Mouse (Mus musculus): ENCODE data around the gene Myl4. TPM values are rescaled to one million over a fixed set of nuclear protein-coding genes. Genes with fewer than 3 reads are reported as not detected.
A peak's percentile ranks its signal among the peaks of the same experiment; 100 is the strongest.

The Myl4 gene
- polyA plus RNA-seq, 1 experiment from 2014 or later = 7.1 TPM

- H3K4me1 ChIP-seq (replicated peaks; ENCODE audit: control insufficient read depth, insufficient read depth, low read length) = no peaks in the 10 kb centered on the region
- no peak for TF ChIP-seq CTCF (IDR thresholded peaks at IDR 0.05; ENCODE audit: low read depth)
- H3K9me3 ChIP-seq (ENCODE audit: control insufficient read depth) = no peaks in the 10 kb centered on the region
- H3K9ac ChIP-seq (ENCODE audit: low read depth, low read length) = no peak overlapping the region
- no peaks in the 10 kb centered on the region for H3K27me3 ChIP-seq (replicated peaks; ENCODE audit: control insufficient read depth, insufficient read depth, low read length)
- no peak overlapping the region for H3K4me2 ChIP-seq (replicated peaks; ENCODE audit: low read depth)
- H3K27ac ChIP-seq (ENCODE audit: low read depth, low read length) = no peak overlapping the region
- WGBS = 65% methylated on average over 1 of the region's 1 CpGs
- no peak overlapping the region for H3K4me3 ChIP-seq (ENCODE audit: low read depth, low read length)
- H3K36me3 ChIP-seq (ENCODE audit: control insufficient read depth, insufficient read depth) = no peaks in the 10 kb centered on the region
- ATAC-seq = no peak
Measured at GRCm38 (mm10) chr11:104589570-104589969, 39.1 kb downstream of the Myl4 start.

DNA sequence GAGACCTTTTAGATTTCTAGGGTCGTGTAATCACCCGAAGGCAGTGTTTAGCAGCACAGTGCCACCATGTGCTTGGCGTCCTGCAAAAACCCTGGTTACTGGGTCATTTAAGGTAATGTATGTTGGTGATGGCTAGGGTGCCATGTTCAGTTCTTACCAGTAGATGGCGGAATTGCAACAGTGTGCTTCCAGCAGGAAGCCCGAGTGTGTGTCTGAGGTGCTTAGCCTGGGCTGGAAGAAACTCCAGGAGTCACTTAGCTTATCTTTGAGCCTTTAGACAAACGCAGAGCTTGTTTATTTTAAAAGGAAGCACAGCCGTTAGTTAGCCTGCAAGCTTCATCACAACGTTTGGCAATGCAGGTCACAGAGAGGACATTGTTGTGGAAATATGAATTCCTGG, 39.7 kb downstream of the Myl4 start:
- ATAC-seq = peak; percentile 65; the same call in 1 of the 2 replicates
- no peaks in the 10 kb centered on the region for H3K9me3 ChIP-seq (ENCODE audit: control insufficient read depth)
- H3K4me3 ChIP-seq (ENCODE audit: low read depth, low read length) = no peak overlapping the region
- H3K4me1 ChIP-seq (replicated peaks; ENCODE audit: control insufficient read depth, insufficient read depth, low read length) = no peaks in the 10 kb centered on the region
- H3K9ac ChIP-seq (ENCODE audit: low read depth, low read length) = no peak overlapping the region
- no peaks in the 10 kb centered on the region for H3K36me3 ChIP-seq (ENCODE audit: control insufficient read depth, insufficient read depth)
- H3K27me3 ChIP-seq (replicated peaks; ENCODE audit: control insufficient read depth, insufficient read depth, low read length) = no peaks in the 10 kb centered on the region
- peak; percentile 99 for TF ChIP-seq CTCF (IDR thresholded peaks at IDR 0.05; ENCODE audit: low read depth)
- H3K4me2 ChIP-seq (replicated peaks; ENCODE audit: low read depth) = no peak overlapping the region
- no peak overlapping the region for H3K27ac ChIP-seq (ENCODE audit: low read depth, low read length)
- under 1% methylated on average over 8 of the region's 8 CpGs for WGBS

DNA sequence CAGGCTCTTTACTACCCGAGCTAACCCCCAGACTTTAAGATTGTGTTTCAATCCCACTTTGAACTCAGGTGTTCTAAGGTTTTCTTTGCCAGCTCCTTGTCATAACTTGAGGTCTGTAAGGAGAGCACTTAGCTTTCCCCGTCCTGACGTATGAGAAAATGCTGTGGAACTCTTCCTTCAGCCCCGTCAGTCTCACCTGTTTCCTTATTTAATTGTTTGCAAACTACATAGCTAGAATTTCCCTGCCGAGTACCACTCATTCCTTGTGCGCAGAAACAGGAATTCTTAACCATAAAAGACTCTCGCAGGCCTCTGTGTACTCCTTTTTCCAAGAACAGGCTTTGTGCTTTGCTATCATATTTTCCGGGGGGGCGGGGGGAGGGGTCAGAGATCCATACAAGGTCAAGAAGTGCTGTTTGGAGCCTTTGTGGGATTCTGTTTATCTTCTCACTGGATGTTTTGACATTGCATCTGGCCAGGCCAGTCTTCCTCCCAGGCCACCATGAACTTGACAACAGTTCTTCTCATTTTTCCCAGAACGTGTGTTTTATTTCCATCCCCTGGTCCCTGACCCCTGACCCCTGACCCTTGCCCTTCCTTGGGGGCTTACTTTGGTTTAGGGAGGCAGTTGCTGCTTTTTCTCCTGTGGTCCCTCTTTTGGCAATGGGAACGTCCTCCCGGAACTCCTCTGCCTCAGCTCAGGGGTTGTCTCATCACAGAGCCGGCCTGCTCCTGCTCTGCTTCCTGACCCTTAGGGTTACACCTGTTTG, 41.8 kb downstream of the Myl4 start:
- ATAC-seq = no peak

DNA sequence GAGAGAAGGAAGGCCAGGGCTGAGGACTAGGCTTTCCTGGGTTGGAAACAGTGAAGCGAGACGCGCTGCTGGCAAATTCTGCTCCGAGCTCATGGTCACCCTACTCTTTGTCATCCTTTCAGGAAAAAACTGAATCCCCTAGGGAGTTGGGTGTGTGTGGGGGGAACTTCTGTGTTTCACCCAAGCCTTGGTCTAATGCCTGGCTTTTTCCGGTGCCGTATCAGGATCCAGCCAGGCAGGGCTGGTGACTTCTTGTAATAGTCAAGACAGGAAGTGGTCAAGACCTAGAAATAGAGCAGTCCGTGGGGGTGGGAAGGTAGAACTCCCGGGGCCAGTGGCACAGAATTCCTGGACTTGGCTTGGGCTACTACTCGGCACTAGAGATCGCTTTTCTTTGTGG, 45.9 kb downstream of the Myl4 start:
- Histone ChIP-seq H3K9ac (ENCODE audit: low read depth, low read length) (no peak overlapping the region), H3K4me1 (replicated peaks; ENCODE audit: control insufficient read depth, insufficient read depth, low read length) (no peaks in the 10 kb centered on the region), H3K27me3 (replicated peaks; ENCODE audit: control insufficient read depth, insufficient read depth, low read length) (no peaks in the 10 kb centered on the region), H3K9me3 (ENCODE audit: control insufficient read depth) (no peaks in the 10 kb centered on the region), H3K4me2 (replicated peaks; ENCODE audit: low read depth) (no peak overlapping the region), H3K36me3 (ENCODE audit: control insufficient read depth, insufficient read depth) (no peaks in the 10 kb centered on the region), H3K4me3 (ENCODE audit: low read depth, low read length) (no peak overlapping the region), H3K27ac (ENCODE audit: low read depth, low read length) (no peak overlapping the region)
- no peak for ATAC-seq
- WGBS = 75% methylated on average over 10 of the region's 10 CpGs
- TF ChIP-seq CTCF (IDR thresholded peaks at IDR 0.05; ENCODE audit: low read depth) = no peak

More for the DNA sequence above, 41.8 kb downstream of the Myl4 start:
- no peak overlapping the region for H3K4me2 ChIP-seq (replicated peaks; ENCODE audit: low read depth)
- H3K4me1 ChIP-seq (replicated peaks; ENCODE audit: control insufficient read depth, insufficient read depth, low read length) = no peaks in the 10 kb centered on the region
- no peak overlapping the region for H3K4me3 ChIP-seq (ENCODE audit: low read depth, low read length)
- H3K27me3 ChIP-seq (replicated peaks; ENCODE audit: control insufficient read depth, insufficient read depth, low read length) = no peaks in the 10 kb centered on the region
- H3K9ac ChIP-seq (ENCODE audit: low read depth, low read length) = no peak overlapping the region
- H3K36me3 ChIP-seq (ENCODE audit: control insufficient read depth, insufficient read depth) = no peaks in the 10 kb centered on the region
- no peak for TF ChIP-seq CTCF (IDR thresholded peaks at IDR 0.05; ENCODE audit: low read depth)
- no peak overlapping the region for H3K27ac ChIP-seq (ENCODE audit: low read depth, low read length)
- no peaks in the 10 kb centered on the region for H3K9me3 ChIP-seq (ENCODE audit: control insufficient read depth)
- 44% methylated on average over 13 of the region's 13 CpGs for WGBS

DNA sequence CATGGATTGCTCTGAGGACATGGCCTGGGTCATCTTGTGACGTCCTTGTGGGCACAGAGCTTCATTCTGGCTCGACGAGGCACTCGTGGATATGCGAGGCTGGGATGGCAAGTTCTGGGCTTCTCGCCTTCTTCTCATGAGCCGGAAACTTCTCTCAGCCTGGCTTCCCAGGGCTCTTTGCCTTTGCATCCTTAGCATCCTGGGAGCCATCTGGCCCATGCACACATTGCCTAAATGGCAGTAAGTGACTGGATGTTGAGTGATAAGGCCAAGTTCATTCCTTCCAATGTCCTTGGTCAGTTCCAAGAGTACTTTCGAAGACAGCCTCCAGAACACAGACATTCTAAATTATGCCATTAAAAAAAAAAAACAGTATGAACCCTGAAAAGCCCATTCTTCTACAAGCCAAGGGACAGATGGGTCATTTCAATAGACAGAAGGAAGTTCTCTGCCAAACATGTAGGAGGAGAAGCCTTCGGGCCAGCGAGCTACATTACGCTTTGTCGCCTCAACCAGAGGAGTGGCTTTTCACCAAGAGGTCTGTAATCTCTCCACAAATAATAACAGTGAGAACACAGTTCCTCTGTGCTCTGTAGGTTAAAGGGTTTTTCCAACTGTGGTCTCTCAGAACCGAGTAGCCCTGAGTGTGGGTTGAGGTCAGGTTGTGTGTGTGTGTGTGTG, 48.9 kb downstream of the Myl4 start:
- Histone ChIP-seq H3K9ac (ENCODE audit: low read depth, low read length) (no peak overlapping the region), H3K27ac (ENCODE audit: low read depth, low read length) (no peak overlapping the region), H3K9me3 (ENCODE audit: control insufficient read depth) (no peaks in the 10 kb centered on the region), H3K4me3 (ENCODE audit: low read depth, low read length) (no peak overlapping the region), H3K4me2 (replicated peaks; ENCODE audit: low read depth) (no peak overlapping the region), H3K36me3 (ENCODE audit: control insufficient read depth, insufficient read depth) (no peaks in the 10 kb centered on the region), H3K27me3 (replicated peaks; ENCODE audit: control insufficient read depth, insufficient read depth, low read length) (no peaks in the 10 kb centered on the region), H3K4me1 (replicated peaks; ENCODE audit: control insufficient read depth, insufficient read depth, low read length) (no peaks in the 10 kb centered on the region)
- no peak for TF ChIP-seq CTCF (IDR thresholded peaks at IDR 0.05; ENCODE audit: low read depth)
- ATAC-seq = no peak
- 75% methylated on average over 13 of the region's 13 CpGs for WGBS

DNA sequence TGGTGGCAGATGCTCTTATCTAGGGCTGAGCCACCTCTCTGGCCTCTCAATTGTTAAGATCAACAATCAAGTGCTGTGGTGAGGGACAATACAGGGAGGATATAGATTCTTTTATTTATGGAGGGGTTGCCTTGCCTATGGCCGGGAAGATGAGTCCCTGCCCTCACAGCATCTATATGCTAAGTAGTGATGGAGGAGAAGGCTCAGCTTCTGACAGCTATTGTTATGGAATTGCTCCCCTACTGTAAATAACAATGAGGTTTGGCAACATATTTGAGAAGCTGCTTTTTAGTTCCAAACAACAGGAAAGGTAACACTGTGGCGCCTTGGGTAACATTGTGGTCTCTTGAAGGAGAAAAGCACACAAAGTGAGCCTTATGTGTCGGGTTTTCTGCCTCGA, 50.2 kb downstream of the Myl4 start:
- TF ChIP-seq CTCF (IDR thresholded peaks at IDR 0.05; ENCODE audit: low read depth) = no peak
- WGBS = 59% methylated on average over 4 of the region's 4 CpGs
- no peaks in the 10 kb centered on the region for H3K4me1 ChIP-seq (replicated peaks; ENCODE audit: control insufficient read depth, insufficient read depth, low read length)
- no peak overlapping the region for H3K27ac ChIP-seq (ENCODE audit: low read depth, low read length)
- no peak overlapping the region for H3K9ac ChIP-seq (ENCODE audit: low read depth, low read length)
- no peak overlapping the region for H3K4me2 ChIP-seq (replicated peaks; ENCODE audit: low read depth)
- H3K27me3 ChIP-seq (replicated peaks; ENCODE audit: control insufficient read depth, insufficient read depth, low read length) = no peaks in the 10 kb centered on the region
- no peak overlapping the region for H3K4me3 ChIP-seq (ENCODE audit: low read depth, low read length)
- no peaks in the 10 kb centered on the region for H3K36me3 ChIP-seq (ENCODE audit: control insufficient read depth, insufficient read depth)
- no peak for ATAC-seq
- no peaks in the 10 kb centered on the region for H3K9me3 ChIP-seq (ENCODE audit: control insufficient read depth)
